Mouse (Mus musculus): ENCODE results near the gene Spo11.

DNA sequence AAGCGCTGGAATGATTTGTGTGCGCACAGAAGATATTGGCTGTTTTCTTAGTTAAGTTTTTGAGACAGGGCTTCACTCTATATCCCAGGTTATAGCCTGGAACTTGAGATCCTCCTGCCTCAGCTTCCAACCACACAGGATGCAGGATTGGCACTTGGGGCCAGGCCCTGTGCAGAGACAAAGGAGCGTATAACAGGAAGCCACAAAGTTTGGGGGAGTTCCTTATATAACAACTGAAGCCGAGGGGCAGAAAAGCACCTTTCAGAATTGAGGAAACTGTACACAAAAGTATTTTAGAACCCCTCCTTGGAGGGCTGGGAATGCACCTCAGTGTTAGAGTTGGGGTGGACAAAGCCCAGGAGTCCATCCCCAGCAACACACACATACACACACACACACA lies 61.5 kb downstream of the Spo11 start:
- TF ChIP-seq POLR2A (IDR thresholded peaks at IDR 0.05; ENCODE audit: control insufficient read depth, low read depth, low read length) (no peak), CTCF (IDR thresholded peaks at IDR 0.05; ENCODE audit: control insufficient read depth, insufficient read depth, insufficient replicate concordance, low read depth, low read length) (no peak)

All from testis, adult 2 months (tissue).